In genomic region chr7:107749270-107749669, GRCm38 (mm10) we compare ENCODE assay signal across 10 mouse cellular contexts. TPM values are rescaled to one million over a fixed set of nuclear protein-coding genes. Genes with fewer than 3 reads are reported as not detected.
A peak's percentile ranks its signal among the peaks of the same experiment; 100 is the strongest.
DNase-seq lines count a peak whose midpoint lies in the region; ATAC-seq and TF ChIP-seq lines count a peak whose summit lies in the region.
"Had no signal": no experiment of that assay in that cellular context is flagged by ENCODE, and none has a peak within 500 bp of the region (broad histone marks: within the 10 kb centered on the region; RNA-seq: fewer than 3 reads in every experiment).

No protein-coding gene starts in this region.

- H3K4me1 ChIP-seq in heart, postnatal 0 days (ENCODE audit: control insufficient read depth, insufficient read depth) = no peaks in the 10 kb centered on the region
- H3K4me1 ChIP-seq in midbrain, embryonic 14.5 days (ENCODE audit: control insufficient read depth, insufficient read depth, low read length) = no peaks in the 10 kb centered on the region
- H3K4me1 ChIP-seq: limb, embryonic 15.5 days had no signal

- ATAC-seq in heart, postnatal 0 days (ENCODE audit: insufficient read depth, low read depth) = peak; percentile 31; the same call in 1 of the 2 replicates
- ATAC-seq in midbrain, embryonic 14.5 days (ENCODE audit: low FRiP score, low TSS enrichment) = no peak

- no peak overlapping the region for H3K4me3 ChIP-seq in heart, postnatal 0 days (ENCODE audit: low read depth, low read length)
- H3K4me3 ChIP-seq in layer of hippocampus, adult 2 months = no peak overlapping the region
- H3K4me3 ChIP-seq in midbrain, embryonic 14.5 days (replicated peaks; ENCODE audit: low read depth, low read length) = no peak overlapping the region
- H3K4me3 ChIP-seq: limb, embryonic 15.5 days had no signal

- no peak overlapping the region for H3K27ac ChIP-seq in heart, postnatal 0 days (ENCODE audit: low read depth)
- H3K27ac ChIP-seq in layer of hippocampus, adult 2 months = no peak overlapping the region
- no peak overlapping the region for H3K27ac ChIP-seq in midbrain, embryonic 14.5 days (replicated peaks; ENCODE audit: low read depth, low read length)
- H3K27ac ChIP-seq: limb, embryonic 15.5 days had no signal

- peak; percentile 38 for DNase-seq in adrenal gland, postnatal 14 days
- DNase-seq in adrenal gland, adult 8-10 months = no peak
- DNase-seq in thymus, postnatal 0 days (ENCODE audit: low spot score) = peak; percentile 60
- DNase-seq in thymus, postnatal 36 days = no peak
- DNase-seq in heart, postnatal 0 days (ENCODE audit: low spot score) = peak; percentile 55
- peak; percentile 7 to 46 for DNase-seq in layer of hippocampus, adult 2 months (ENCODE audit: low spot score in 2 of 2)
- peak; percentile 86 for DNase-seq in midbrain, embryonic 14.5 days
- DNase-seq in spleen, postnatal 10 days (ENCODE audit: low spot score in 2 of 2) = no peak

- WGBS in heart, postnatal 0 days = 6% methylated on average over 3 of the region's 3 CpGs
- 2% methylated on average over 3 of the region's 3 CpGs for WGBS in midbrain, embryonic 14.5 days

- H3K9ac ChIP-seq in heart, postnatal 0 days (replicated peaks; ENCODE audit: low read depth, low read length) = no peak overlapping the region
- no peak overlapping the region for H3K9ac ChIP-seq in midbrain, embryonic 14.5 days (replicated peaks; ENCODE audit: low read length)
- H3K9ac ChIP-seq: limb, embryonic 15.5 days had no signal

- no peak for TF ChIP-seq EP300 in heart, postnatal 0 days (IDR thresholded peaks at IDR 0.05; ENCODE audit: low read depth)

- peak; percentile 72 for TF ChIP-seq CTCF in heart, postnatal 0 days (IDR thresholded peaks at IDR 0.05; ENCODE audit: low read depth)
- peak; percentile 86 for TF ChIP-seq CTCF in layer of hippocampus, adult 2 months (conservative IDR thresholded peaks at IDR 0.05)

- H3K27me3 ChIP-seq in heart, postnatal 0 days (ENCODE audit: control insufficient read depth, insufficient read depth, low read length) = no peaks in the 10 kb centered on the region
- no peaks in the 10 kb centered on the region for H3K27me3 ChIP-seq in midbrain, embryonic 14.5 days (ENCODE audit: control insufficient read depth, insufficient read depth, low read length)
- H3K27me3 ChIP-seq: limb, embryonic 15.5 days had no signal

- H3K36me3 ChIP-seq in heart, postnatal 0 days (replicated peaks; ENCODE audit: control insufficient read depth, insufficient read depth, low read length) = peaks cover 14% of the 10 kb centered on the region; the same call in 1 of the 2 replicates
- no peaks in the 10 kb centered on the region for H3K36me3 ChIP-seq in midbrain, embryonic 14.5 days (ENCODE audit: control insufficient read depth, insufficient read depth, low read length)

- no peak overlapping the region for H3K4me2 ChIP-seq in heart, postnatal 0 days (ENCODE audit: low read depth, low read length)
- H3K4me2 ChIP-seq in midbrain, embryonic 14.5 days (ENCODE audit: low read length) = no peak overlapping the region
- H3K4me2 ChIP-seq: limb, embryonic 15.5 days had no signal

- H3K9me3 ChIP-seq in heart, postnatal 0 days (replicated peaks; ENCODE audit: control insufficient read depth, low read length) = no peaks in the 10 kb centered on the region
- no peaks in the 10 kb centered on the region for H3K9me3 ChIP-seq in midbrain, embryonic 14.5 days (ENCODE audit: control insufficient read depth, low read length)
- H3K9me3 ChIP-seq: limb, embryonic 15.5 days had no signal

RNA-seq across cellular contexts. Expression of gene Cyb5r2, which starts 8.6 kb away (rescaled TPM):
- total RNA-seq in adrenal gland, postnatal 14 days (2021) = not detected in 2 replicates
- not detected for total RNA-seq in adrenal gland, adult 8-10 months (2022)
- polyA plus RNA-seq in thymus, postnatal 0 days (2015; fragmentation: Nextera tagmentation; extraction: Ambion mirVana) = 0.08 and 0.10 TPM in 2 replicates
- total RNA-seq in heart, postnatal 0 days (2014; rRNA removed; ENCODE audit: low replicate concordance) = not detected in 2 replicates
- polyA plus RNA-seq in heart, postnatal 0 days (2015; fragmentation: Nextera tagmentation; extraction: Ambion mirVana) = 1.0 TPM in 2 replicates
- under 1 TPM in 1 of 2 experiments, not detected in 1; 0.41 TPM for total RNA-seq in layer of hippocampus, adult 2 months (2021)
- polyA plus RNA-seq in midbrain, embryonic 14.5 days (2014; fragmentation: Nextera tagmentation; extraction: Ambion mirVana) = not detected in 2 replicates
- polyA plus RNA-seq: C2C12 had no signal

RNA-seq across cellular contexts. Expression of gene Ovch2, which starts 51.7 kb away (rescaled TPM):
- not detected in 2 replicates for total RNA-seq in adrenal gland, postnatal 14 days (2021)
- not detected for total RNA-seq in adrenal gland, adult 8-10 months (2022)
- polyA plus RNA-seq in thymus, postnatal 0 days (2015; fragmentation: Nextera tagmentation; extraction: Ambion mirVana) = not detected in 2 replicates
- not detected in 2 replicates for total RNA-seq in heart, postnatal 0 days (2014; rRNA removed; ENCODE audit: low replicate concordance)
- not detected in 2 replicates for polyA plus RNA-seq in heart, postnatal 0 days (2015; fragmentation: Nextera tagmentation; extraction: Ambion mirVana)
- not detected for total RNA-seq in layer of hippocampus, adult 2 months (2021)
- not detected in 2 replicates for polyA plus RNA-seq in midbrain, embryonic 14.5 days (2014; fragmentation: Nextera tagmentation; extraction: Ambion mirVana)
- polyA plus RNA-seq: C2C12; limb, embryonic 15.5 days had no signal

Comparison
In these comparisons a context has a peak if more than half of its experiments do, and no peak if none do; other contexts are left out.
1. DNase-seq: peak in adrenal gland, postnatal 14 days (single experiment), thymus, postnatal 0 days (single experiment), heart, postnatal 0 days (single experiment), layer of hippocampus, adult 2 months (2 of 2) and midbrain, embryonic 14.5 days (single experiment); none in adrenal gland, adult 8-10 months (single experiment), thymus, postnatal 36 days (0 of 2) and spleen, postnatal 10 days (0 of 2).